Mouse (Mus musculus) heart, embryonic 14.5 days (tissue): Measurements from ENCODE around the gene Rec8. TPM values are rescaled to one million over a fixed set of nuclear protein-coding genes. Genes with fewer than 3 reads are reported as not detected.

ENCODE experiments used
- ATAC-seq: fragments of 200-750 bp; cut with Nextera tagmentation; 2 replicates; pipeline ENCODE4 v1.8.0; 2017; ENCODE audit warnings: low read depth, moderate TSS enrichment; ENCODE audit not compliant: insufficient number of reproducible peaks, insufficient read depth, low FRiP score
- H3K27ac ChIP-seq, 2 experiments: fragments of 200-500 bp in 1 of 2; fragments of 300-500 bp in 1 of 2; sonication (generic) in 1 of 2; replicated peaks in 1 of 2; 2 replicates each; pipeline ENCODE4 v1.5.1; 2012 to 2014; ENCODE audit warnings: low read depth in 2 of 2, low read length in 2 of 2, control low read depth in 1 of 2, mild to moderate bottlenecking in 1 of 2, mixed read lengths in 1 of 2; ENCODE audit not compliant: control insufficient read depth in 1 of 2, insufficient read depth in 1 of 2
- H3K27me3 ChIP-seq: fragments of 300-500 bp; sonication (generic); 2 replicates; pipeline ENCODE4 v1.6.1; 2014; ENCODE audit warnings: mild to moderate bottlenecking, low read length, control low read depth; ENCODE audit not compliant: control insufficient read depth, insufficient read depth
- H3K36me3 ChIP-seq: fragments of 300-500 bp; sonication (generic); 2 replicates; pipeline ENCODE4 v1.6.1; 2014; ENCODE audit warnings: mild to moderate bottlenecking, control low read depth, low read length, mixed read lengths; ENCODE audit not compliant: control insufficient read depth, insufficient read depth
- H3K4me1 ChIP-seq, 2 experiments: fragments of 200-500 bp in 1 of 2; fragments of 300-500 bp in 1 of 2; sonication (generic) in 1 of 2; 2 replicates each; pipeline ENCODE4 v1.6.1; 2012 to 2014; ENCODE audit warnings: low read length in 2 of 2, control low read depth in 1 of 2, mixed read lengths in 1 of 2; ENCODE audit not compliant: control insufficient read depth in 2 of 2, insufficient read depth in 2 of 2
- H3K4me2 ChIP-seq: fragments of 300-500 bp; sonication (generic); 2 replicates; pipeline ENCODE4 v1.6.1; 2014; ENCODE audit warnings: mild to moderate bottlenecking, low read length
- H3K4me3 ChIP-seq, 2 experiments: fragments of 200-500 bp in 1 of 2; fragments of 300-500 bp in 1 of 2; sonication (generic) in 1 of 2; 2 replicates each; pipeline ENCODE4 v1.5.1; 2012 to 2014; ENCODE audit warnings: low read length in 2 of 2, mild to moderate bottlenecking in 2 of 2, control low read depth in 1 of 2, low read depth in 1 of 2, moderate library complexity in 1 of 2; ENCODE audit not compliant: control insufficient read depth in 1 of 2, insufficient read depth in 1 of 2
- H3K9ac ChIP-seq: fragments of 300-500 bp; sonication (generic); 2 replicates; pipeline ENCODE4 v1.6.1; 2014; ENCODE audit warnings: mild to moderate bottlenecking, low read length
- H3K9me3 ChIP-seq: fragments of 300-500 bp; sonication (generic); 2 replicates; pipeline ENCODE4 v1.6.1; 2016; ENCODE audit warnings: low read length, control low read depth; ENCODE audit not compliant: control insufficient read depth
- WGBS: fragments of 180-500 bp; shearing (Covaris S2); extraction: QIAGEN DNeasy Blood & Tissue Kit; methylation state at CpG from one replicate; pipeline ENCODE4 v1.1.7; 2014; 5-methylcytosine and 5-hydroxymethylcytosine counted together
- polyA plus RNA-seq: library from polyadenylated mRNA; unstranded; fragments of >200 nt; fragmentation: Nextera tagmentation; extraction: Ambion mirVana; gene quantifications from 2 replicates; pipeline ENCODE4 v1.2.1, GENCODE M21; 2014

Gene Rec8
- polyA plus RNA-seq, 1 experiment from 2014 or later: 10.2 TPM

- peak within 1 kb of the TSS; percentile 81 for H3K9ac ChIP-seq
- under 1% methylated on average over 89 of the region's 89 CpGs for WGBS
Observed at GRCm38 (mm10) chr14:55643060-55643907, 25.4 kb downstream of the Rec8 start, which contains the start of gene Tm9sf1. Tm9sf1 (minus strand) TSS chr14:55643806.

GRCm38 (mm10) chr14:55644261-55644888 is 26.5 kb downstream of the Rec8 start:
- peaks cover 11 to 19% of the 10 kb centered on the region in 2 experiments for H3K4me1 ChIP-seq
- 20% methylated on average over 17 of the region's 17 CpGs for WGBS
- peak overlapping the region; percentile 61 to 70 for H3K4me3 ChIP-seq
- no peak for ATAC-seq
- H3K9me3 ChIP-seq: no peaks in the 10 kb centered on the region
- peak overlapping the region; percentile 76 to 94 for H3K27ac ChIP-seq
- H3K36me3 ChIP-seq: peaks cover 45% of the 10 kb centered on the region
- H3K27me3 ChIP-seq: no peaks in the 10 kb centered on the region
- H3K9ac ChIP-seq: peak overlapping the region; percentile 81
- peak overlapping the region; percentile 80 for H3K4me2 ChIP-seq

More at GRCm38 (mm10) chr14:55643060-55643907, 25.4 kb downstream of the Rec8 start, which contains the start of gene Tm9sf1:
- peaks cover 56% of the 10 kb centered on the region for H3K36me3 ChIP-seq
- peak within 1 kb of the TSS; percentile 78 to 94 for H3K27ac ChIP-seq
- peak; percentile 82 for ATAC-seq
- no peaks in the 10 kb centered on the region for H3K9me3 ChIP-seq
- H3K4me1 ChIP-seq: peaks cover 11 to 19% of the 10 kb centered on the region in 2 experiments
- H3K4me3 ChIP-seq: peak within 1 kb of the TSS; percentile 61 to 70
- no peaks in the 10 kb centered on the region for H3K27me3 ChIP-seq
- H3K4me2 ChIP-seq: peak within 1 kb of the TSS; percentile 80

- ATAC-seq: no peak
- no peak within 1 kb of the TSS for H3K9ac ChIP-seq
- 95% methylated on average over 2 of the region's 2 CpGs for WGBS
Observed at GRCm38 (mm10) chr14:55649884-55650283, 32.0 kb downstream of the Rec8 start, which contains the start of gene Tssk4. Tssk4 (plus strand) TSS chr14:55650184.

GRCm38 (mm10) chr14:55651528-55651927 is 33.7 kb downstream of the Rec8 start:
- ATAC-seq: no peak
- no peaks in the 10 kb centered on the region for H3K27me3 ChIP-seq
- no peak overlapping the region for H3K9ac ChIP-seq
- WGBS: 71% methylated on average over 7 of the region's 7 CpGs
- no peaks in the 10 kb centered on the region; a peak in 1 of 4 replicates for H3K4me1 ChIP-seq
- H3K36me3 ChIP-seq: peaks cover 11% of the 10 kb centered on the region
- H3K4me2 ChIP-seq: no peak overlapping the region
- no peak overlapping the region for H3K27ac ChIP-seq
- H3K9me3 ChIP-seq: no peaks in the 10 kb centered on the region
- H3K4me3 ChIP-seq: no peak overlapping the region

More at GRCm38 (mm10) chr14:55649884-55650283, 32.0 kb downstream of the Rec8 start, which contains the start of gene Tssk4:
- Histone ChIP-seq H3K27ac (no peak within 1 kb of the TSS), H3K4me3 (no peak within 1 kb of the TSS), H3K9me3 (no peaks in the 10 kb centered on the region), H3K4me2 (no peak within 1 kb of the TSS), H3K4me1 (peaks cover 2 to 5% of the 10 kb centered on the region in 2 experiments; a peak in 3 of 4 replicates), H3K36me3 (peaks cover 19% of the 10 kb centered on the region), H3K27me3 (no peaks in the 10 kb centered on the region)

GRCm38 (mm10) chr14:55656935-55657334 is 39.1 kb downstream of the Rec8 start:
- WGBS: 41% methylated on average over 3 of the region's 3 CpGs
- Histone ChIP-seq H3K36me3 (peaks cover 24% of the 10 kb centered on the region), H3K4me2 (peak overlapping the region; percentile 41), H3K27ac (peak overlapping the region; percentile 83 to 97), H3K4me1 (peaks cover 15 to 19% of the 10 kb centered on the region in 2 experiments; a peak in 3 of 4 replicates), H3K9ac (peak overlapping the region; percentile 22; the same call in 1 of the 2 replicates), H3K27me3 (no peaks in the 10 kb centered on the region), H3K9me3 (no peaks in the 10 kb centered on the region), H3K4me3 (no peak overlapping the region)
- 0 out of 2 replicates have a peak, but pooled peaks have one; percentile 64 for ATAC-seq

- 72% methylated on average over 5 of the region's 5 CpGs for WGBS
- no peak for ATAC-seq
- H3K36me3 ChIP-seq: peaks cover 35% of the 10 kb centered on the region
- no peak overlapping the region for H3K9ac ChIP-seq
- H3K27me3 ChIP-seq: no peaks in the 10 kb centered on the region
- H3K27ac ChIP-seq: peak overlapping the region; percentile 68 to 83
- peaks cover 15 to 19% of the 10 kb centered on the region in 2 experiments; a peak in 3 of 4 replicates for H3K4me1 ChIP-seq
- H3K9me3 ChIP-seq: no peaks in the 10 kb centered on the region
- no peak overlapping the region for H3K4me3 ChIP-seq
- H3K4me2 ChIP-seq: no peak overlapping the region
Observed at GRCm38 (mm10) chr14:55658011-55658410, 40.2 kb downstream of the Rec8 start.

GRCm38 (mm10) chr14:55659960-55660573 is 42.2 kb downstream of the Rec8 start, which contains the start of gene Mdp1:
Mdp1 (minus strand) TSS chr14:55660508.
- ATAC-seq: peak; percentile 80

More at GRCm38 (mm10) chr14:55659960-55660573, 42.2 kb downstream of the Rec8 start, which contains the start of gene Mdp1:
- peak within 1 kb of the TSS; percentile 82 to 87 for H3K27ac ChIP-seq
- H3K9me3 ChIP-seq: no peaks in the 10 kb centered on the region
- H3K27me3 ChIP-seq: no peaks in the 10 kb centered on the region
- H3K4me1 ChIP-seq: peaks cover 15 to 19% of the 10 kb centered on the region in 2 experiments; a peak in 3 of 4 replicates
- peak within 1 kb of the TSS; percentile 92 for H3K9ac ChIP-seq
- H3K36me3 ChIP-seq: peaks cover 44% of the 10 kb centered on the region
- peak within 1 kb of the TSS; percentile 81 to 97 for H3K4me3 ChIP-seq
- WGBS: under 1% methylated on average over 39 of the region's 39 CpGs
- peak within 1 kb of the TSS; percentile 74 for H3K4me2 ChIP-seq
